Mouse (Mus musculus) intestine, postnatal 0 days (tissue): ENCODE data around the gene Skil. TPM values are rescaled to one million over a fixed set of nuclear protein-coding genes. Genes with fewer than 3 reads are reported as not detected.

Source experiments
- ATAC-seq: fragments of 200-750 bp; cut with Nextera tagmentation; 2 replicates; pipeline ENCODE4 v1.8.0; 2017; ENCODE audit warnings: mild to moderate bottlenecking, moderate TSS enrichment, moderate library complexity
- H3K27ac ChIP-seq: fragments of 300-500 bp; sonication (generic); 2 replicates; pipeline ENCODE4 v1.5.1; 2014; ENCODE audit warnings: mild to moderate bottlenecking, low read depth, low read length, moderate library complexity
- H3K27me3 ChIP-seq: fragments of 300-500 bp; sonication (generic); replicated peaks from 2 replicates; pipeline ENCODE4 v1.6.1; 2014; ENCODE audit warnings: low read length, mixed read lengths; ENCODE audit not compliant: control insufficient read depth, insufficient read depth
- H3K36me3 ChIP-seq: fragments of 300-500 bp; sonication (generic); 2 replicates; pipeline ENCODE4 v1.6.1; 2014; ENCODE audit warnings: mild to moderate bottlenecking, moderate library complexity; ENCODE audit not compliant: control insufficient read depth, insufficient read depth
- H3K4me1 ChIP-seq: fragments of 300-500 bp; sonication (generic); replicated peaks from 2 replicates; pipeline ENCODE4 v1.6.1; 2014; ENCODE audit warnings: antibody characterized with exemption, low read length, mixed read lengths; ENCODE audit not compliant: control insufficient read depth, insufficient read depth
- H3K4me2 ChIP-seq: fragments of 300-500 bp; sonication (generic); replicated peaks from 2 replicates; pipeline ENCODE4 v1.6.1; 2014; ENCODE audit warnings: low read depth, mild to moderate bottlenecking, moderate library complexity
- H3K4me3 ChIP-seq: fragments of 300-500 bp; sonication (generic); 2 replicates; pipeline ENCODE4 v1.5.1; 2014; ENCODE audit warnings: low read depth, low read length
- H3K9ac ChIP-seq: fragments of 300-500 bp; sonication (generic); 2 replicates; pipeline ENCODE4 v1.6.1; 2014; ENCODE audit warnings: mild to moderate bottlenecking, low read depth, low read length
- H3K9me3 ChIP-seq: fragments of 300-500 bp; sonication (generic); 2 replicates; pipeline ENCODE4 v1.6.1; 2016; ENCODE audit warnings: mixed run types; ENCODE audit not compliant: control insufficient read depth
- CTCF ChIP-seq: sonication (generic); IDR thresholded peaks from 2 replicates; pipeline ENCODE4 v1.5.1; 2016; ENCODE audit warnings: low read depth, mild to moderate bottlenecking, control low read depth, antibody characterized with exemption, moderate library complexity
- WGBS: fragments of 180-500 bp; shearing (Covaris S2); extraction: QIAGEN DNeasy Blood & Tissue Kit; methylation state at CpG from one replicate; pipeline ENCODE4 v1.1.7; 2014; 5-methylcytosine and 5-hydroxymethylcytosine counted together
- polyA plus RNA-seq: library from polyadenylated mRNA; unstranded; fragments of >200 nt; fragmentation: Nextera tagmentation; extraction: Ambion mirVana; gene quantifications from 2 replicates; pipeline ENCODE4 v1.2.1, GENCODE M21; 2015

Gene Skil
- polyA plus RNA-seq, 1 experiment from 2014 or later, result 19.1 TPM

DNA sequence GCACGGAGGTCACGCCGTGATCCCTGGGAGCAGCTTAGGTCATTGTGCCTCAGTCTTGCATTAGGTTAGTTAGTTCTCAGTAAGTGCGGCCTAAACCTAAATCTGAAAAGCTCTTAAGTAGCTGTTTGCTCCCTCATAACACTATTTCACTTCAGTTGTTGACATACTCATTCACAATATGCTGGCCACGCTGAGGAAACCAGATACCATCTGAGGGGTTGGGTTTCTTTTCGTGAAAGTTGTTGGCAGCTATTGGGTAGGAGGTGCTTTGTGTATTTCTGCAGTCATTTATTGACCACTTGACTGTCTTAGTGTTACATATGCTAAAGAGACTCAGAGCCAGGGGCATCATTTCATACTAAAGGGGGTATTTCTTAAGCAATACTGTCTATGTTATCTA lies 10.1 kb downstream of the Skil start:
- no peak overlapping the region for H3K27ac ChIP-seq
- ATAC-seq, result no peak
- no peaks in the 10 kb centered on the region for H3K9me3 ChIP-seq
- no peaks in the 10 kb centered on the region; the same call in 1 of the 2 replicates for H3K36me3 ChIP-seq
- no peak overlapping the region for H3K4me2 ChIP-seq
- H3K4me1 ChIP-seq, result 0 out of 2 replicates have a peak, but pooled peaks cover 4% of the 10 kb centered on the region
- TF ChIP-seq CTCF, result no peak
- H3K9ac ChIP-seq, result no peak overlapping the region
- no peaks in the 10 kb centered on the region for H3K27me3 ChIP-seq
- no peak overlapping the region for H3K4me3 ChIP-seq
- 70% methylated on average over 6 of the region's 6 CpGs for WGBS

DNA sequence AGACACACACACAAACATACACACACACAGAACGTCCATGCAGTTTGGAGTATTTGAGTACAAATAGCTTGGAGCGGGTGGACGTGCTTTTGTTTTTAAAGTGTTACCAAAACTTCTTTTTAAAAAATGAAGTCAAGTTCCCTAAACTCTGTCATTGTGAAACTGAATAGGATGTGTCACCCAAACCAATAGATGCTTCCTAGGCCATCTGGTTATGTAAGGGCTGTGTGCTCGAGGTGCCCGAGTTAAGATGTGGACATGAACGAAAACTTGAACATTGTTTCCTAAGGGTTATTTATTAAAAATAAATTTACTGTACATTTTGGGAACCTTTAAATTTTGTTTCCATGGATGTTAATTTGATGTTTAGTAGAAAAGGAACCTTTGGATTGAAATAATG lies 11.7 kb downstream of the Skil start:
- no peak overlapping the region for H3K27ac ChIP-seq
- 91% methylated on average over 6 of the region's 6 CpGs for WGBS

DNA sequence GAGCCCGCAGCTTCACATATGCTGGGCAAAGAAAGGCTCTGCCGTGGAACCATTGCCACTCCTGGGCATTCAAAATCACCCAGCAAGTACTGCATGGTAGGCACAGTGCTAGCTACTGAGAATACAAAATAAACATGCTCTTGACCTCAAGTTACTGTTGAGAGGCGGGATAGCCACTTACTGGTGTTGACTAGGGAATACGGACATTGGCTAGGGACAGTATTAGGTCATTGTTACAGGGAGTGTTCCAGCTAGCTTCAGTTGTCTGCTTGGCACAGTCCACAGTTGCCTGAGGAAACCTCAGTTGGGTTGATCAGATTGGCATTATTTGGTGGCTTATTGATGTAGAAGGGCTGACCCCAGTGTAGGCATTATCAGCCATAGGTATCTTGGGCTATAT lies 12.8 kb downstream of the Skil start:
- Histone ChIP-seq H3K4me3 (no peak overlapping the region), H3K27ac (no peak overlapping the region), H3K4me2 (no peak overlapping the region), H3K36me3 (peaks cover 8% of the 10 kb centered on the region), H3K9me3 (no peaks in the 10 kb centered on the region), H3K9ac (no peak overlapping the region), H3K4me1 (no peaks in the 10 kb centered on the region), H3K27me3 (no peaks in the 10 kb centered on the region)
- ATAC-seq, result no peak
- 83% methylated on average over 4 of the region's 4 CpGs for whole genome bisulfite sequencing
- no peak for TF ChIP-seq CTCF

More for the DNA sequence above, 11.7 kb downstream of the Skil start:
- no peak overlapping the region for H3K4me2 ChIP-seq
- no peaks in the 10 kb centered on the region for H3K27me3 ChIP-seq
- no peaks in the 10 kb centered on the region; the same call in 1 of the 2 replicates for H3K36me3 ChIP-seq
- no peak overlapping the region for H3K9ac ChIP-seq
- H3K9me3 ChIP-seq, result no peaks in the 10 kb centered on the region
- no peaks in the 10 kb centered on the region for H3K4me1 ChIP-seq
- ATAC-seq, result no peak
- no peak overlapping the region for H3K4me3 ChIP-seq
- no peak for TF ChIP-seq CTCF

DNA sequence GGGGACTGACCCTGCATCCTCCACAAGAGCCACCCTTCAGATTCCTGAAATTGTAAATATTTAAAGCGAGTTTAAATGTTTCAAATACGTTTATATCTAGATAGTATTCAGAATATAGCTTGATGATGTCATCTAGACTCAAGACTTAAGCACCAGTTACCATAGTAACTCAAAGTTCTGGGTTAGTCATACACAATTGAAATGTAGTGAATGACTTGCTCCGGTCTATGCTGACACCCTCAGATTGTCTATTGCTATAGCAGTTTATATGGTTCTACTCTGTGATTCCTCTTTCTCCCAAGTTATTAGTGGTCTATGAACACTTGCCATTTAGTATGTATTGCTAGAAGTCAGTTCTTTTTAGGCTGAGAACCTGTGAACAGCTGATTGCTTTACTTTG lies 14.2 kb downstream of the Skil start:
- peak; percentile 71 for TF ChIP-seq CTCF
- H3K4me1 ChIP-seq, result no peaks in the 10 kb centered on the region
- WGBS, result 40% methylated on average over 3 of the region's 3 CpGs
- no peak for ATAC-seq
- H3K9me3 ChIP-seq, result no peaks in the 10 kb centered on the region
- H3K27ac ChIP-seq, result no peak overlapping the region
- no peak overlapping the region for H3K9ac ChIP-seq
- no peak overlapping the region for H3K4me2 ChIP-seq
- no peaks in the 10 kb centered on the region for H3K27me3 ChIP-seq
- no peak overlapping the region for H3K4me3 ChIP-seq
- H3K36me3 ChIP-seq, result peaks cover 16% of the 10 kb centered on the region

DNA sequence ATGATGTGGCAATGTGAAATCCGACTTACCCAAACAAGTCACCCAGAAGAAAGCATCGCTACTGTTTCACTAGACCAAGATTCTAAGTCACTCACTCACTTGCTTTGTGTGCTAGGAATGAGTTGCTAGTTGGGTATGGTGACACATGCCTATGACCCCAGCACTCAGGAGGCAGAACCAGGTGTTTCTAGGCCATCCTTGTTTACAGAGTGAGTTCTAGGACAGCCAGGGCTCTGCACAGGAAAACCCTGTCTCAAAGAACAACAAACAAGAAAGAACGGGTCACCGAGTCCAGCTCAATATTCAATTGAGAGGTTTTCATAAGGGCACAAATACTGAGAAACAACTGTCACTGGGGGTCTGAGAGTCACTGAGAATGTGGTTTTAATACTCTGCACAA lies 28.2 kb downstream of the Skil start:
- Histone ChIP-seq H3K27ac (0 out of 2 replicates have a peak overlapping the region, but pooled peaks have one; percentile 5), H3K4me2 (no peak overlapping the region), H3K36me3 (peaks cover 39% of the 10 kb centered on the region), H3K4me3 (no peak overlapping the region), H3K9me3 (no peaks in the 10 kb centered on the region), H3K4me1 (no peaks in the 10 kb centered on the region), H3K27me3 (no peaks in the 10 kb centered on the region), H3K9ac (no peak overlapping the region)
- WGBS, result 88% methylated on average over 4 of the region's 4 CpGs
- no peak for ATAC-seq
- no peak for TF ChIP-seq CTCF

DNA sequence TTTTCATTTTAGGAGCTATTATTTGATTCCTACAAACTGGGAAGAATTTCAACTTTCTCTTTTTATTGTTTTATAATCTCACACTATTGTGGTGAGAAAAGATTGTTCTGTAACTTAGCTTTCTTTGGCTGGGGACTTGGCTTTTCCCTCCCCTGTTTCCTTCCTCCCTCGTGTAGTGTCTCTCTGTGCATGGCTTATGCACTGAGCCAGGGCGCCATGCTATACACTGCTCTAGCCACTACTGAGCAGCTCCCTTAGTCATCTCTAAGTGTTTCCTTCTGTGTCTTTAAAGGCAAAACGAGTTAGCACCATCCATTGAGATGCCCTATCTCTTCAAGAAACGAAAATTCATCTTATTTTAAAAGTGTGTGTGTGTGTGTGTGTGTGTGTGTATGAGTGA lies 31.4 kb downstream of the Skil start:
- no peak for ATAC-seq
- Histone ChIP-seq H3K9me3 (no peaks in the 10 kb centered on the region), H3K4me3 (no peak overlapping the region), H3K9ac (no peak overlapping the region), H3K4me1 (no peaks in the 10 kb centered on the region), H3K27ac (no peak overlapping the region), H3K27me3 (no peaks in the 10 kb centered on the region), H3K4me2 (no peak overlapping the region), H3K36me3 (peaks cover 15% of the 10 kb centered on the region)
- 50% methylated on average over 4 of the region's 4 CpGs for WGBS
- no peak for TF ChIP-seq CTCF

DNA sequence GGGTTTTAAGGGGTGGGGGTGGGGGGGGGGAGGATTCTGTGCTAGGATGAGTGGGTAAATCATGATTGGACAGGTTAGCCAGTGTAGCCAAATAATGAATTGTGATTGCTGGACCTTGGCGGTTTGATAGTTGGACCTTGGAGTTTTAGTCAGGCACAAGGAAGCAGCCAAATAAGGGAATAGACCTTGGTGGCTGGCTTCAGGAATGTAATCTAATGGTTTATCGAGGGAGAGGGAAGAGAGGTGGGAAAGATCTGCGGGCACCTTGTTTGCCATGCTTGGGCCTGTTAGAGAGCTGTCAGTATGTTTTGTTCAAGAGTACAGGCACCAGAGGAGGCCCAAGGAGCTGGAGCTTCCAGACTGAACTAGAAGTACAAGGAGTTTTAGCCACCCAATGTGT lies 32.0 kb downstream of the Skil start:
- 37% methylated on average over 3 of the region's 3 CpGs for WGBS

More for the DNA sequence above, 32.0 kb downstream of the Skil start:
- H3K9me3 ChIP-seq, result no peaks in the 10 kb centered on the region
- no peak for ATAC-seq
- 0 out of 2 replicates have a peak overlapping the region, but pooled peaks have one; percentile 17 for H3K27ac ChIP-seq
- H3K36me3 ChIP-seq, result peaks cover 14% of the 10 kb centered on the region
- H3K4me1 ChIP-seq, result no peaks in the 10 kb centered on the region
- no peak overlapping the region for H3K4me2 ChIP-seq
- H3K4me3 ChIP-seq, result no peak overlapping the region
- H3K9ac ChIP-seq, result no peak overlapping the region
- TF ChIP-seq CTCF, result no peak
- H3K27me3 ChIP-seq, result no peaks in the 10 kb centered on the region
